Mouse (Mus musculus) liver, embryonic 11.5 days (tissue): Measurements from ENCODE around the gene Prkg2. TPM values are rescaled to one million over a fixed set of nuclear protein-coding genes. Genes with fewer than 3 reads are reported as not detected.

Experiments used
- ATAC-seq: fragments of 200-750 bp; cut with Nextera tagmentation; replicated peaks from 2 replicates; pipeline ENCODE4 v1.8.0; 2017; ENCODE audit warnings: moderate number of reproducible peaks, mild to moderate bottlenecking, moderate TSS enrichment, moderate library complexity; ENCODE audit not compliant: low FRiP score
- DNase-seq: peaks from one replicate; pipeline ENCODE4 v3.0.0-alpha.2; 2017; ENCODE audit warnings: low spot score
- H3K27ac ChIP-seq: fragments of 300-500 bp; sonication (generic); 2 replicates; pipeline ENCODE4 v1.5.1; 2014; ENCODE audit warnings: mild to moderate bottlenecking, low read depth, low read length, control low read depth
- H3K27me3 ChIP-seq: fragments of 300-500 bp; sonication (generic); replicated peaks from 2 replicates; pipeline ENCODE4 v1.6.1; 2014; ENCODE audit warnings: low read length, mixed read lengths; ENCODE audit not compliant: control insufficient read depth, insufficient read depth
- H3K36me3 ChIP-seq: fragments of 300-500 bp; sonication (generic); 2 replicates; pipeline ENCODE4 v1.6.1; 2014; ENCODE audit warnings: mild to moderate bottlenecking, low read length, moderate library complexity, mixed read lengths; ENCODE audit not compliant: control insufficient read depth, insufficient read depth
- H3K4me1 ChIP-seq: fragments of 300-500 bp; sonication (generic); replicated peaks from 2 replicates; pipeline ENCODE4 v1.6.1; 2014; ENCODE audit warnings: low read length, mixed read lengths; ENCODE audit not compliant: control insufficient read depth, insufficient read depth
- H3K4me2 ChIP-seq: fragments of 300-500 bp; sonication (generic); 2 replicates; pipeline ENCODE4 v1.6.1; 2014; ENCODE audit warnings: mild to moderate bottlenecking, control low read depth, moderate library complexity
- H3K4me3 ChIP-seq: fragments of 300-500 bp; sonication (generic); 2 replicates; pipeline ENCODE4 v1.5.1; 2014; ENCODE audit warnings: low read depth, low read length, control low read depth
- H3K9ac ChIP-seq: fragments of 300-500 bp; sonication (generic); 2 replicates; pipeline ENCODE4 v1.6.1; 2014; ENCODE audit warnings: low read depth, low read length, control low read depth
- H3K9me3 ChIP-seq: fragments of 300-500 bp; sonication (generic); 2 replicates; pipeline ENCODE4 v1.6.1; 2016; ENCODE audit warnings: low read length, inconsistent platforms, mixed read lengths; ENCODE audit not compliant: control insufficient read depth
- WGBS: fragments of 180-500 bp; shearing (Covaris S2); extraction: QIAGEN DNeasy Blood & Tissue Kit; methylation state at CpG from one replicate; pipeline ENCODE4 v1.1.7; 2014; 5-methylcytosine and 5-hydroxymethylcytosine counted together
- polyA plus RNA-seq: library from polyadenylated mRNA; unstranded; fragments of >200 nt; fragmentation: Nextera tagmentation; extraction: Ambion mirVana; gene quantifications from 2 replicates; pipeline ENCODE4 v1.2.1, GENCODE M21; 2014

Gene Prkg2
- polyA plus RNA-seq, 1 experiment from 2014 or later = 0.62 TPM

DNA sequence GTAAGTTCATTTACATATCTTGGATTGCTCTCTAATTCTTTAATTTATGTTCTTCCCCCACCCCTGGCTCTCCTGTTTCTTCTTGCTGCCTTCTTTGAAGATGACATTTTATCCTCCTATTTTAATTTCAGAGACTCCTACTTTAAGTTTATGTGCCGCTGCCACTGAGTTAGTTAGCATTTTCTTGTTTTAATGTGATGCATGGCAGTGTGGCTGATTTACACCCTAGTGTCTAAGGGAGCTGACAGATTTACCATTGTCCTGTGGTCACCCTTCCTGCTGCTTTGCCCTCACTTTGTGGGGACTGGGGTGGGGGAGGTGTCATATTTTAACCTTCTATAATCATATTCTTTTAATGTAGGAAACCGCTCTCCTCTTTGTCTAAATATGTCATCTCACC, 74.7 kb downstream of the Prkg2 start:
- no peak for ATAC-seq
- DNase-seq = no peak

GRCm38 (mm10) chr5:98955576-98955975, 81.6 kb downstream of the Prkg2 start:
- DNase-seq = no peak
- no peaks in the 10 kb centered on the region for H3K9me3 ChIP-seq

More for the DNA sequence above, 74.7 kb downstream of the Prkg2 start:
- Histone ChIP-seq H3K9ac (no peak overlapping the region), H3K4me3 (no peak overlapping the region), H3K27ac (no peak overlapping the region), H3K36me3 (no peaks in the 10 kb centered on the region), H3K4me1 (no peaks in the 10 kb centered on the region), H3K27me3 (no peaks in the 10 kb centered on the region), H3K4me2 (no peak overlapping the region), H3K9me3 (no peaks in the 10 kb centered on the region)
- 70% methylated on average over 2 of the region's 2 CpGs for WGBS

GRCm38 (mm10) chr5:98953386-98953785, 83.8 kb downstream of the Prkg2 start:
- WGBS = 68% methylated on average over 1 of the region's 1 CpGs
- DNase-seq = no peak
- no peaks in the 10 kb centered on the region for H3K4me1 ChIP-seq
- H3K27ac ChIP-seq = no peak overlapping the region
- no peaks in the 10 kb centered on the region for H3K27me3 ChIP-seq
- H3K4me2 ChIP-seq = no peak overlapping the region
- no peak overlapping the region for H3K4me3 ChIP-seq
- no peaks in the 10 kb centered on the region for H3K9me3 ChIP-seq
- ATAC-seq = no peak
- no peaks in the 10 kb centered on the region for H3K36me3 ChIP-seq
- H3K9ac ChIP-seq = no peak overlapping the region

More at GRCm38 (mm10) chr5:98955576-98955975, 81.6 kb downstream of the Prkg2 start:
- Histone ChIP-seq H3K4me3 (no peak overlapping the region), H3K27me3 (no peaks in the 10 kb centered on the region), H3K36me3 (no peaks in the 10 kb centered on the region), H3K9ac (no peak overlapping the region), H3K4me1 (no peaks in the 10 kb centered on the region), H3K27ac (no peak overlapping the region), H3K4me2 (no peak overlapping the region)
- no peak for ATAC-seq
- 75% methylated on average over 3 of the region's 3 CpGs for WGBS

GRCm38 (mm10) chr5:98951566-98951965, 85.6 kb downstream of the Prkg2 start:
- Histone ChIP-seq H3K9ac (no peak overlapping the region), H3K27me3 (no peaks in the 10 kb centered on the region), H3K4me3 (no peak overlapping the region), H3K4me1 (no peaks in the 10 kb centered on the region), H3K9me3 (no peaks in the 10 kb centered on the region), H3K27ac (no peak overlapping the region), H3K36me3 (no peaks in the 10 kb centered on the region), H3K4me2 (no peak overlapping the region)
- DNase-seq (no peak), ATAC-seq (no peak)
- 80% methylated on average over 4 of the region's 4 CpGs for WGBS

DNA sequence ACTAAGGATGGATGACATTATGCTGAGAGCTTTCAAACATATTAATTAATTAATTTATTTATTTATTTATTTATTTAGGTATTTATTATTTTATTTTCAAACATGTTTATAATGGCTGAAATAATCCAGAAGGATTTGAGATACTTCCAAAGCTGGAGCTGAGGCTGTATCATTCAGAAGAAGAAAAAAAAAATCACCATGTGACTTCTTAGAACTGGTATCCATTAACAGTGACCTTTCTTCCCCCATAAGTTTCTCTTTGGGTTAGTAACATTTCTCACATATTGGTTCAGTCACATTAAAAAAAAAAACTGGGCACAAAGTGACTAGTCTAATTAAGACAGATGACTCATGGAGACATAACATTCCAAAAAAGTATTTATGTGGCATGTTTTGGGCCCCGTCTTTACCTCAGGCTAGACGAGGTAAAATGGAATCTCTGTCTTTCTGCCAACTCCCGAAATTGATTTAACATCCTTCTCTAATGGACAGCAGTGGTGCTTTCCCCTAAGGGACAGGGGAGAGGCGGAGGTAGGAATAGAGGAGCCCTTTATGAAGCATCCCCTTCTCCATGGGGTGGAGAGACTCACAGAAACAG, 86.6 kb downstream of the Prkg2 start:
- no peak for ATAC-seq
- Histone ChIP-seq H3K27ac (no peak overlapping the region), H3K4me2 (no peak overlapping the region), H3K9me3 (no peaks in the 10 kb centered on the region), H3K27me3 (no peaks in the 10 kb centered on the region), H3K4me1 (no peaks in the 10 kb centered on the region), H3K4me3 (no peak overlapping the region), H3K36me3 (no peaks in the 10 kb centered on the region), H3K9ac (no peak overlapping the region)
- WGBS = 66% methylated on average over 4 of the region's 4 CpGs
- no peak for DNase-seq

GRCm38 (mm10) chr5:98949784-98950183, 87.4 kb downstream of the Prkg2 start:
- Histone ChIP-seq H3K4me2 (no peak overlapping the region), H3K27ac (no peak overlapping the region), H3K27me3 (no peaks in the 10 kb centered on the region), H3K36me3 (no peaks in the 10 kb centered on the region), H3K9me3 (no peaks in the 10 kb centered on the region), H3K4me1 (no peaks in the 10 kb centered on the region), H3K9ac (no peak overlapping the region), H3K4me3 (no peak overlapping the region)
- ATAC-seq (no peak), DNase-seq (no peak)
- 82% methylated on average over 10 of the region's 10 CpGs for WGBS

DNA sequence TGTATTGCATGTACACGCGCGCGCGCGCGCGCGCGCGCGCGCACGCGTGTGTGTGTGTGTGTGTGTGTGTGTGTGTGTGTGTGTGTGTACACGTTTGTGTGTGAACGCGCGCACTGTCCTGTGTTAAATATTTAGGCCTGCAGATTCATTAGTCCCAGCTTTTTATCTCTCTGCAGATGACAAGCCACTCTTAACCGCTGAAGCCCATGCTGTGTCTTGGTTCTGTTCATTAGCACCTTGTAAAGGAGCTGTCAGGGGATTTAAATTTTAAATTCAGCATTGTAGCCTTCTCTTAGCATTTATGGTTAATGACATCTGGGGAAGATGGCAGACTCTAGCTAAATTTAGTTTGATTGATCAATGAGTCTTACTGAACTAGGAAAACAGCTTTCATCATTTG, 90.5 kb downstream of the Prkg2 start:
- DNase-seq (no peak), ATAC-seq (no peak)
- WGBS = 95% methylated on average over 20 of the region's 20 CpGs
- no peaks in the 10 kb centered on the region for H3K36me3 ChIP-seq
- no peak overlapping the region for H3K4me3 ChIP-seq
- H3K4me1 ChIP-seq = no peaks in the 10 kb centered on the region
- H3K4me2 ChIP-seq = no peak overlapping the region
- H3K9me3 ChIP-seq = no peaks in the 10 kb centered on the region
- no peak overlapping the region for H3K27ac ChIP-seq
- H3K27me3 ChIP-seq = no peaks in the 10 kb centered on the region
- no peak overlapping the region for H3K9ac ChIP-seq

DNA sequence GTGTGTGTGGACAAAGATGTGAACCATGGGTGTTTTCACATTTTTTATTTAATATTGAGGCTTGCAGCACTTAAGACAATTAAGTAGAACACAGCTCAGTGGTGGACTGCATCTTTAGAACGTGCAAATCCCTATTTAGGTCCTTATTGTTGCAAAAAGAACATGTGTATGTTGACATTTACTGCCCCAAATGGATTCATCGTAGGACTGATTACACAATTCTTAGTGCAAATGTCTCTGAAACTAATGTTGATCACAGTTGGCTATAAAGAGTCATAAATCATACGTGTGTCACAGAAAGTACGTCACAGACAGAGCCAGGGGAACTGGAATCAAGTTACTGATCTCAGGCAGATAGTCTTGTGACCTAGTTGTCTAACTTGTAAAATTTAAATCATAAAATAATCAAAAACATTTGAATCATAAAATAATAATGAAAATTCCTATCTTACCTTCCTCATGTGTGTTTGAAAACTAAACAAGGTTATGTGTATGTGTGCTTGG, 91.0 kb downstream of the Prkg2 start:
- no peaks in the 10 kb centered on the region for H3K4me1 ChIP-seq
- no peak overlapping the region for H3K27ac ChIP-seq
- no peak overlapping the region for H3K4me3 ChIP-seq
- H3K9ac ChIP-seq = no peak overlapping the region
- H3K36me3 ChIP-seq = no peaks in the 10 kb centered on the region
- no peaks in the 10 kb centered on the region for H3K27me3 ChIP-seq
- DNase-seq (no peak), ATAC-seq (no peak)
- no peaks in the 10 kb centered on the region for H3K9me3 ChIP-seq
- no peak overlapping the region for H3K4me2 ChIP-seq
- 75% methylated on average over 4 of the region's 4 CpGs for WGBS

DNA sequence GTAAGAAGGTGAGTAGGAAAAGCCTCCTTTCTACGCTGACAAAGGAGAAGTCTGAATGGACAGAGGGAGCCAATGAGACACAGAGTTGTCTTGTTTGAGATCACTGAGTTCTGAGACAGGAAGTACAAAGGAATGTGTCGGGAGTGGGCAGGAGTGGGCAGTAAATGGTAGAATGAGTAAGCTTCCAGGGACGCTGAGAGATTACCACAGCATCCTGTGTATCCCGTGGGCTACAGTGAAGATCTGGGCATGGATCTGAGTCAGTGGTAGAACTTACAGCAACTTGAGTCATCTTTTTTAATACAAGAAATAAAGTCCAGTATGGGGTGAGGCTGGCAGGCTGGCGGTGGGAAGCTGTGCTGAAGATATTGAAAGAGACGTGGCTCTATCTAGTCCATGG, 93.4 kb downstream of the Prkg2 start:
- H3K27me3 ChIP-seq = no peaks in the 10 kb centered on the region
- ATAC-seq (no peak), DNase-seq (no peak)
- no peak overlapping the region for H3K27ac ChIP-seq
- H3K36me3 ChIP-seq = no peaks in the 10 kb centered on the region
- no peak overlapping the region for H3K4me3 ChIP-seq
- no peaks in the 10 kb centered on the region for H3K9me3 ChIP-seq
- WGBS = 50% methylated on average over 6 of the region's 6 CpGs
- no peak overlapping the region for H3K4me2 ChIP-seq
- H3K4me1 ChIP-seq = no peaks in the 10 kb centered on the region
- no peak overlapping the region for H3K9ac ChIP-seq
